Mouse (Mus musculus) thymus, postnatal 0 days (tissue): ENCODE results near the gene Fzr1. TPM values are rescaled to one million over a fixed set of nuclear protein-coding genes. Genes with fewer than 3 reads are reported as not detected.
A peak's percentile ranks its signal among the peaks of the same experiment; 100 is the strongest.

Experiments
- DNase-seq: peaks from one replicate; pipeline ENCODE4 v3.0.0-alpha.2; 2015; ENCODE audit warnings: low spot score
- polyA plus RNA-seq: library from polyadenylated mRNA; unstranded; fragments of >200 nt; fragmentation: Nextera tagmentation; extraction: Ambion mirVana; gene quantifications from 2 replicates; pipeline ENCODE4 v1.2.1, GENCODE M21; 2015

The Fzr1 gene
- polyA plus RNA-seq, 1 experiment from 2014 or later = 96.9 TPM

DNA sequence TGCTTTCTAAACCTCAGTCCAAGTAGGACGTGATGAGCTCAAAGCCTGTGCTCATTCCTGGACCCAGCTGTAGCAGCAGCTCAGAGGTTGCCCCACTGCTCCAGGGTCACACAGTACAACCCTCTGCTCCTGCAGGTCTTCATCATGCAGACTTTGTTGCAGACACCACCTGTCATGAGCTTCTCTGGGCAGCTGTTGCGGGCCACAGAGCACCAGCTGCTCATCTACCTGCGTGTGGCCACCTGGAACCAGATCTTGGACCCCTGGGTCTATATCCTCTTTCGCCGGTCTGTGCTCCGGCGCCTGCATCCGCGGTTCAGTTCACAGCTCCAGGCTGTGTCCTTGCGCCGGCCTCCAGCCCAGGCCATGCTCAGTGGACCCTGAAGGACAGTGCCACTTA, 44.0 kb downstream of the Fzr1 start:
- no peak for DNase-seq

DNA sequence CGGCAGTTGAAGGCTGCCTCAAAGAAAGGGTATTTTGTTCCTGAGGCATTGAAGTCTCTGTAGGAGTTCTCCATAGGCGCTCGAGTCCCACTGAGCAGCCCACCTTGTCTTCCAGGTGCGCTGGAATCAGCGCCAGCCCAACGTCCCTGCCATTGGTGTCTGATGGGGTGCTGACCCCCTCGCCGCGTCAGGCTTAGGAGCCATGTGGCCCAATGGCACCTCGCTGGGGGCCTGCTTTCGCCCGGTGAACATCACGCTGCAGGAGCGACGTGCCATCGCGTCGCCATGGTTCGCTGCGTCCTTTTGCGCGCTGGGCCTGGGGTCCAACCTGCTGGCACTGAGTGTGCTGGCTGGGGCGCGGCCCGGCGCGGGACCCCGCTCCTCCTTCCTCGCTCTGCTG, 46.0 kb downstream of the Fzr1 start:
- DNase-seq = no peak

DNA sequence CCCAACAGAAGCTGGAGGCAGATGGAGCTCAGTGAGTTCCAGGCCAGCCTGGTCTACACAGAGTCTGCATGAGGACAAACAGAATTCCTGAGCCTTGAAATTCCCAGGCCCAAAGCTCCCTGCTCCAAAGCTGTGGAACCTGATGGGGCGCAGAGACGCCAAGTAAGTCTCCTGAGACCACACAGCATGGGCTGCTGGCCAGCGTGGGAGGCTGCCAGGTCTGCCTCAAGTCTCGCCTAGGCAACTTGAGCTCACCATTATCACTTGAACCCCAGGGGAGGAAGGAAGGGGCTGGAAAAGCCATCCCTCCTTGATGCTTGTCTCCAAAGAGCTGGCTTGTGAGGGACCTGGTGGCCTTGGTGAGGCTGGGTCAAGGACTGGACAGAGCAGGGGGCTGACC, 48.3 kb downstream of the Fzr1 start:
- DNase-seq = no peak

DNA sequence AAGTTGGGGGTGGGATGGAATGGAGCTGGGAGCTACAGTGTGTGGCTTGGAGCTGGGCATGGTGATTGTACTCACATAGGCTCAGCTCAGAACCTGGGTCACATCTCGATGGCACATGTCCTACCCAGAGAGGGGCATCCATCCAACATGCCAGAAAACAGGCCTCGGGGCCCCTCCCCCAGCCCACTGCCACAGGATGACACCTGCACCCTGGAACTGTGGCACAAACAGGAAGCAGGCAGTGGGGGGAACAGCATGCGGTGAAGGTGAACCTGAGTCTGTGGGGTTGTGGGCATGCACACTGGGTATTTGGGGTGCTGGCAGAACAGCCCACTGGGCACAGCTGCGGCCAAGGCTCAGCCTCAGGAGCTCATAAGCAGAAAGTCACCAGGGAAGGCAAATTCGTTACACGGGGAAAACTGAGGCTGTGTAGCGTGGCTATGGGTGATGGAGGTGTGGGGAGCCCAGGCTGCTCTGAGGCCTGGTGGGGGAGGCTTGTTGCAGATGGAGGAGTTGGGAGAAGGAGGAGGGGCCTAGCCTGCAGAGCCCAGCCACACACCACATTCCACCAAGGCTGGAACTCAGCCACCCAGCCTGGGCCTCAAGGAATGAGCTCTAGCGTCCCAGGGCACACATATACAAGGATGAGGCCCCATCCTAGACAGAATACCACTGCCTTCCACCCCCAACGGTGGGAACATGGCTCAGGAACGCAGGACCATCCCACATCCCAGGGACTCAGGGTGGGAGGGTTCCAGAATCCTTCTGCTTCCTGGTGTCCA, 48.9 kb downstream of the Fzr1 start:
- peak; percentile 89 for DNase-seq

DNA sequence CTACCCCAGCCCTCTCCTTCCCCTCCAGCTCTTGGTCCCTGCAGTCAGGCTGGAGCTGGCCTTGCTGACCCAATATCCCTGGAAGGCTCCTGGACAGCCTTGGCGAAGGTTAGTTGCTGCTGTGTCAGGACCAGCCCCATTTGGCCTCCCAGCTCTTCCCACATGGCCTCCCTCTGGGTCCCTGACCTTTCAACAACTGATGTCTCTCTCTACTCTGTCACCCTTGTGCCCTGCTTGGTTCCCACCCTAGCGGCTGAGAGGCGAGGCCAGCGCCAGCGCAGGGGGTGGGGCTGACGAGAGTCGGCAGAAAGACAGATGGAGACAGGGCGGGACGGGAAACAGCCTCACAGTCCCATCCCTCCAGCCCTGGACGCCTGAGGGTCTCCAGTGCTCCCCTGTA, 49.9 kb downstream of the Fzr1 start, which contains the start of gene Tbxa2r:
Tbxa2r (plus strand) TSS at position 346 of the 400 bp plus-strand sequence.
- peak; percentile 81 for DNase-seq

DNA sequence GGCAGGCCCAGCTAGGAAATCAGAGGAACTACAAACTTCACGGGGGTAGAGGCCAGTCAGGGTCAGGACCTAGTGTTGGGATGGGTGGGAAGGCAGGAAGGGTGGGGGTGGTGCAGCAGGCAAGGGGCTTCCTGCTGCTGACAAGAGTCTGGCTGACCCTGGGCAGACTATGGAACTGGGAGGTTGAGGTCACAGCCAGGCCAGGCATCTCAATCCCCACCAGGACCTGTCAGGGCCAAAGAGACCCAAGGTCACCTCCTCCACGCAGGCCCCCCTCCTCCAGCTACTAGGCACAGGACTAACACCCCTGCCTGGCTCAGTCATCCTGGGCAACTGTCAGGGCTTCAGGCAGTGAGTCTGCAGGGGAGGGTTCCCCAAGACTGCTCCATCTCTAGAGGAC, 50.4 kb downstream of the Fzr1 start:
- DNase-seq = no peak

DNA sequence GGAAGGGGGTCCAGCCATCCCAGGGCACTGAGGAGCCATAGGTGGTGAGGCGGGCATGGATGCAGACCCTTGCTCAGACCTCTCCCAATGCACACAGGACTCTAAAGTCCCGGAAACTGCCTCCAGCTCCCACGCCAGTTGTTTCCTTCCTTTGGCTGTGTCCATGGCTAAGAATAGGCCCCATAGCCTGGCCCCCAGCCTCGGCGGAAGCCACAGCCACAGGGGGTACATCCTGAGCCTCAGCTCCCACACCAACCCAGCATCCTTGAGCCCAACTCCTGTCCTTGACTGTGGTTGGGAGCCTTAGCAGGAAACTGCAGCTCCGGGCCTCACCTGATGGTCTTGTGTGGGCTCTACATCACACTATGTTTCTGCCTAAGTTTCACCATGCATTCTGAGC, 51.5 kb downstream of the Fzr1 start:
- peak; percentile 19 for DNase-seq

DNA sequence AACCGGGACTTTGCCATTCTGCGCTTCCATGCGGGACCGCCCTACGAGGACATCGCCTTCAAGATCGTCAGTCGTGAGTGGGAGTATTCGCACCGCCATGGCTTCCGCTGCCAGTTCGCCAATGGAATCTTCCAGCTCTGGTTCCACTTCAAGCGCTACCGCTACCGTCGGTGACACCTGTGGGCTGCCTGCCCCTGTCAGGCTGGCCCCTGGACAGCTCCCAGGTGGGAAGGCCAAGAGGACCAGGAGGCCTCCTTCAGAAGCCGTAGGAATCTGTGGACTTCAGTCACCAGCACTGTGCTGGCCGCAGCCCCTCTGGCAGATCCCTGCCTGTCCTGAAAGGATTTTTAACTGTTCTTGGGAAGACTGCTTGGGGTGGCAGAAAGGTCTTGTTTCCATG, 52.5 kb downstream of the Fzr1 start:
- DNase-seq = no peak

DNA sequence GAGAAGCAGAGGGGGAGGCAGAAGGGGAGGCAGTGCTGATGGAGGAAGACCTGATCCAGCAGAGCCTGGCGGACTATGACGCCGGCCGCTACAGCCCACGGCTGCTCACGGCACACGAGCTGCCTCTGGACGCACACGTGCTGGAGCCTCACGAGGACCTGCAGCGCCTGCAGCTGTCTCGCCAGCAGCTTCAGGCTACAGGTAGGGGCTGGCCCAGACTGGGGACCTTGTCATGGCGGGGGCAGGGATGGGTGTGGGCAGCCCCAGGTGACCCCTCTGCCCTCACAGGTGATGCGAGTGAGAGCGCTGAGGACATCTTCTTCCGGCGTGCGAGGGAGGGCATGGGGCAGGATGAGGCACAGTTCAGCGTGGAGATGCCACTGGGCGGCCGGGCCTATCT, 53.1 kb downstream of the Fzr1 start:
- DNase-seq = no peak

DNA sequence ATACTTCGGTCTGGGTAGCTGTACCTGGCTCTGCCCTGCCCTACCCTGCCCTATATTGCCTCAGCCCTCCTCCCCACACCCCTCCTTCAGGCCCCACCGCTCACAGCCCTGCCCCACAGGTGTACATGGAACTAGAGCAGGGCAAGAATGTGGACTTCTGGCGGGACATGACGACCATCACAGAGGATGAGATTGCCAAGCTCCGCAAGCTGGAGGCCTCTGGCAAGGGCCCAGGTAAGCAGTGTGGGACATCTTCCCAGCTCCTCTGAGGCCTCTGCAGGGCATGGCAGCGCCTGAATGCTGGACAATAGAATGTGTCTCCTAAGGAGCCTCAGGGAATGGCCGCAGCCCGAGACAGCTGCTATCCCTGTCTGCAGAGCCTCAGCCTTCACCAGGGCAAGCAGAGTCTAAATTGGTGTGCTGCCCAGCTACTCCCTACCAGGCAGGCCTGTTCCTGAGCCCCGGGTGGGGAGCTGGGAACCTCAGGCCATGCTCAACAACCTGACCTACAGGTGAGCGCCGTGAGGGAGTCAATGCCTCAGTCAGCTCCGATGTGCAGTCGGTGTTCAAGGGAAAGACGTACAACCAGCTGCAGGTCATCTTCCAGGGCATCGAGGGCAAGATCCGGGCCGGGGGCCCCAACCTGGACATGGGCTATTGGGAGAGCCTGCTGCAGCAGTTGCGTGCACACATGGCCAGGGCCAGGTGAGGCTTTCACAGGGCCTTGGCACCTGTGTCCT, 54.4 kb downstream of the Fzr1 start:
- no peak for DNase-seq

DNA sequence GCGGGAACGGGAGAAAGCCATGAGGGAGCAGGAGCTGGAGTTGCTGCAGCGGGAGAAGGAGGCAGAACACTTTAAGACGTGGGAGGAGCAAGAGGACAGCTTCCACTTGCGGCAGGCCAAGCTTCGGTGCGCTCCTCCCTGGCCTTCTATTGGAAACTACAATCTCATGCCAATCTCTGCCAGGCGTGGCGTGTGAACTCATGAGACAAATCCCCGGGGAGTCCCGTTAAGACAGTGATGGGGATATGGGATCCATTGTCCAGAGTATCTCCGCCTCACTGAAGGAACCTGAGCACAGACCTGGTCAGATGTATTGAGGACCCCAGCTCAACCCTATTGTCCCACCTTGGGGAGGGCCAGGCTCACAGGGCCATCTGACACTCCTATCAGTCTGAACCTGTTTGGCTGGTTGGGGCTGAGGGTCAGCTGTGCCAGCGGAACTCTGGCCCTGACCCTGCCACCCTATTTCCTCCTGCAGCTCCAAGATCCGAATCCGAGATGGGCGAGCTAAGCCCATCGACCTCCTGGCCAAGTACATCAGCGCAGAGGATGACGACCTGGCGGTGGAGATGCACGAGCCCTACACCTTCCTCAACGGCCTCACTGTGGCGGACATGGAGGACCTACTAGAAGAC, 55.1 kb downstream of the Fzr1 start:
- no peak for DNase-seq

DNA sequence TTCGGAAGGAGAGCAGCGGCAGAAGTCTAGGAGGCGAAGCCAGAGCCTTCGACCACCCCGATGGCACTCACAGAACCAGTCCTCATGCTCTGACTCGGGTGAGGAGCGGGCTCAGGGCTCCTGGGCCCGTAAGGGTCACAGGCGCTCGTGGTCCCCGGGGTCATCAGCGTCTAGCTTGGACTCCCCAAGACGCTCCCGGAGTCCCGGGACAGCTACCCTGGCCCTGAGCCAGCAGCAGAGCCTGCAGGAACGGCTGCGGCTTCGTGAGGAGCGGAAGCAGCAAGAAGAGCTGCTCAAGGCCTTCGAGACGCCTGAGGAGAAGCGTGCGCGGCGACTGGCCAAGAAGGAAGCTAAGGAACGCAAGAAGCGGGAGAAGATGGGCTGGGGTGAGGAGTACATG, 55.9 kb downstream of the Fzr1 start:
- no peak for DNase-seq

DNA sequence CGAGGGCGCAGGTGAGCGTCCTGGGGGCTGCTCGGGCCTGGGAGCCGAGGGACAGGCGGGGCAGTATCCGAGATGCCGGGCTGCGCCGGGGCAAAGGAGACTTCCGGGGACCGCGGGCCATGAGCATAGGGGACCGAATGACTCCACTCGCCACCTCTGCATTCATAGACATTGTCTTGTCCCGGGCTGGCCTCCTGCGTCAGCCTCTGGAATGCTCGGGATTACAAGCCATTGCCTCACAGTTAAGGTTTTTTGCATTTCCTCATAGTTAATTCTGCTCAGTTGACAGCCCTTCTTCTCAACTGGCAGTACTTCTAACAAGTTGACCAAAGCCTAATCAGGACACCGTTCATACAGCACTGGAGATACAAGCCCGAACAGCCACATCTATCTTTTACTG, 56.9 kb downstream of the Fzr1 start:
- DNase-seq = no peak

DNA sequence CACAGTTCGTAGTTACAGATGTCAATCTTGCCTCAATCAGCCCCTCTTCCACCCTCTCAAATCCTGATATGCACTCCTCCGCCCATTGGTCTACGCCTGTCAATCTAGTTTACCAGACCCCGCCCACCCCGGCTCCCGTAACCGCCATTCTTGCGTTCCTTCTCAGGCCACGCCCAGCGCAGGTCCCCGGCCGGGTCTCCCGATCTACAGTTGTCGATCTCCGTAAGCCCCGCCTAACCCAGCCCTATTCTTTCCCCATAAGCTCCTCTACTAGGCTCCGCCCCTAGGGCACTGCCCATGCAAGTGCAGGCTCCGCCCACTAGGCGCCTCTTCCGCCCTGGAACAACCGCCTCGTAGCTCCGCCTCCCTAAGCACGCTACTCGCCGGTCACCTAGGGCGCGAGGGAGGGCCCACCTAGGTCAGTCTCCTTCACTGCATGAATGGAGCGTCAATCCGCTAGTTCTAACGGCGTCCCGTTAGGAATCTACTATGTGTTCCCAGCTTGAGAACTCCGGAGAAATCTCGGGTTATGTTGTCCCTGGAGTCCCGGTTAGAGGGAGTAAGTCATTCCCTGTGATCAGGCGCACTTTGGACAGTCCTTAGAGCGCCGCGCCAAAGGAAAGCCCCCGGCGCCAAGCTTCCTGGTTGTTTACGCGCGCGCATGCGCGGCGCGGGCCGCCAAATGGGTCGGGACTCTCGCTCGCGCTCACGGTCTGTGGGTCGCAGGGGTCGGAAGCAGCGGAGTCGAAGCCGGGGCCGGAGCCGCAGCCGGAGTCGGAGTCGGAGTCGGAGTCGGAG, 57.6 kb downstream of the Fzr1 start, which contains the start of gene Cactin:
Cactin (plus strand) TSS at position 554 of the 798 bp plus-strand sequence.
- DNase-seq = peak; percentile 100

DNA sequence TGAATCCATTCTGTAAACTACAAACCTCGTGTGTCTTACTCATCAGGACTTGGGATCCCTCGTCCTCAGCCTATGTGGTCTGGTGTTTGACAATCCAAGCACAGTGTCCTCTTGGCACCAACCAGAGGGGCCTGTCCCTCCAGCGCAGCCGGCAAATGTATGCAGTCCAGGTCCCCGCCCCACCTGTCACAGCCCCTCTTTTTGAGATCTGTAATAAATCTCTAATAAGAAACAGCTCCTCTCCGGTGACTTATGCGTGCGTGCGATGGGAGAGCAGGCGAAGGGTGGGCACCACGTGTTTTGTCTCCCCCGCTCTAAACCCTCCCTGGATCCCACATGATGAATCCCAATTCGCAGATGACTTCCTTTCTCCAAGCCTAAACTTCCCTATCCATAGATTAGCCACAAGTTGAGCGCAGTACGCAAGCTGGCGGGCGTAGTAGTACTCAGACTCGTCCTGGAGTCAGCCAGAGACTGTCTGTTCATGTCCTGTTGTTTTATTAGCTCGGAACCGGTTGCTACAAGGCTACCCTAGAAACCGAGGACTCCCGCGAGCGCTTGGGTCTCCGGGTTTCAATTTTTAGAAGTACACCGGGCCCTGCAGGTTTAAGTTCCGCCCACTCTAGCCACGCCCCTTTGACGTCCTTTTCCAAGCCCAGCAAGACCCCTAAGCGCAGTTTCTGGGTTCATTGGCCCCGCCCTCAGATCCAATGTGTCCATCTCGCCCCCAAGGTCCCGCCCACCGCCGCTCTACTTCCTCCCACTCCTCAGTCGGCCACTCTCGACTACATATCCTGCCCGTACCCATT, 58.4 kb downstream of the Fzr1 start:
- peak; percentile 34 for DNase-seq

DNA sequence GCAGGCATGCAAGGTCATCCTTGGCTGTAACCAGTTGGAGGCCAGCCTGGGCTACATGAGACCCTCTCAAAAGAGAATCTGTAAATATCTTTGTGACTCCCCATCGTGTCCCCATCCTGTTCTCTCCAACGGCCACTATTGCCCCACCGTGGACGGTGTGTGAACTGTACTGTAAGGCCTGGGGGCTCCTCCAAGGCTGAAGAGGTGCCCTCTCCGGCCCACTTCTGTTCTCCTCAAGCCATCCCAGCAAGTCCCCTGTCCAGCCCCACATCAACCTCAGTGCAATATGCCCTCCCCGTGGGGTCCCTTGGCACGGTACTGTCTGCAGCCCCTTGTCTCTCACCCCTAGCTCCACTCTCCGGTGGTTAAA, 59.0 kb downstream of the Fzr1 start:
- no peak for DNase-seq

DNA sequence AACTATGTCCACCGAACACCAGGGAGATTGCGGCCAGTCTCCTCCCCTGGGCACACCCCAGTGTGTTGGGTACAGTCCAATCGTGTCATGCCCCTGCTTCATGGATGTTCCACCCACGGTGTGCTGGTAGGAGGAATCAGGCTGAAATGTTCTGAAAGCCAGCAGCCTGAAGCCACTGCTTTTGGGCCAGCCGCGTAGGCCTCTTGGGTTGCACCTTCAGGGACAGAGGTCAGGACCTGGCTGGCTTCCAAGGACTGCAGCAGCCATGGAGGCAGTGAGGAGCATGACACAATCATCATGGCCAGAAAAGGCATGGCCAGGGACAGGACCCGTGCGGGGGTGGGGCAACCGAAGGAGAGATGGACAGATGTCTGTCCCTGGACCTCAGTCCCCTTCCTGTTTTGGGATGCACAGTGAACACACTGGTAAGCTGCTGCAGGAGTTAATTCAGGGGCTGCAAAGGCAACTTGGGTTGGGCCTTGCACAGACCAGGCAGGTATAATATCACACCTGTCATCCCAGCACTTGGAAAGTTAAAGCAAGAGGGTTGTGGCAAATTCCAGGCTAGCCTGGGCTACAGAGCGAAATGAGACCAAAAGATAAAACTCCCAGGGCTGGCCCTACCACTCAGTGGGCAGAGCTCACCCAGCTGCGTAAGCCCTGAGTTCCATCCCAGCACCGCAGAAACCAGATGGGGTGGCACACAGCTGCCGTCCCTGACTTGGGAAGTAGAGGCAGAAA, 59.6 kb downstream of the Fzr1 start:
- DNase-seq = no peak

DNA sequence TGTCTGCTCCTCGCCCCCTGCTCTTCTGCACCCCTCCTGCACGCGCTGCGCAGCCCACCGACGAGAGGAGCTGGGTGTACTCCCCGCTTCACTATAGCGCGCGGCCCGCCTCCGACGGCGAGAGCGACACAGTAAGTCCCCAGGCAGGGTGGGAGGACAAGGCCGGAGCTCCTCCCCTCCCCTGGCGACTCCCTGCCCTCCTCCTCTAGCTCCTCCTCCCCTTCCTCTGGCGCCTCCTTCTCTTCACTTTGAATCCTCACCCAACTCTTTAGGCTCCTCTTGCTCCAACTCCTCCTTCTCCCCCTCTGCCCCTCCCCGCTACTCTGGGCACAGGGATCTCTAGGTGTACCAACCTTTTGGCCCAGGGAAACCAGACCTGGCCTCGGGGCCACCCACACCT, 61.0 kb downstream of the Fzr1 start:
- no peak for DNase-seq

DNA sequence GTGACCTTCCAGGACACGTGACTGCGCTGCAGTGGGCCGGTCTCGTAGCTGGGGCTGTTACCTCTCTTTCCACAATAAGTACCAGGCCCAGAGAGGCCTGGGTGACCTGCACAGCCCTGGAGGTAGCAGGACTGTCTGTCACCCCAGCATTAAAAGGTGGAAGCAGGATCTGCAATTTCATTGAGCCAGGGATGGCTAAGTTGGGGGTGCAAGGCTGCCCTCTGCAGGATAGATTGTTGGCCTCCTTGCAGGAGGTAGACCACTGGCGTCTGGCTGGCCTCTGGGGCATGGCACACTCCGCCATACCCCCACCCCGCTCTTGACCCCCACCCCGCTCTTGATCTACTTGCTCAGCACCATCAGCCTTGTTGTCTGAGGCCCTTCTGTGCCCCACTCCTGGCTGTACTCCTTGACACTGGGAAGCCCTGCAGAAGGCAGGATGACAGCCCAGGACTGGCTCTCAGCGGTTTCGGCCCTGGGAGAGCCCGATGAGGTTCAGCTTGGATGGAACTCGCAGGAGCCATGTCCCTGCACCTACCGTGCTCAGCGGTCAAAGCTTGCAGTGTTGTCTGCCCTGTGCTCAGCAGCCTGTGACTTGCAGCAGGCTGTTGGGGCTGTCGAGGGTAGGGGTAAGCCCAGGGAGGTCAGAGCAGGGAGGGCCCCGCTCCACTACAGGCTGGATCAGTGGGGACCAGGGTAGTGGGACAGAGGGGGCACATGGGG, 61.8 kb downstream of the Fzr1 start:
- DNase-seq = no peak
